Mouse (Mus musculus): ENCODE measurements around the gene N4bp1. TPM values are rescaled to one million over a fixed set of nuclear protein-coding genes. Genes with fewer than 3 reads are reported as not detected.

Gene N4bp1
- polyA plus RNA-seq, 1 experiment: 7.6 TPM

DNA sequence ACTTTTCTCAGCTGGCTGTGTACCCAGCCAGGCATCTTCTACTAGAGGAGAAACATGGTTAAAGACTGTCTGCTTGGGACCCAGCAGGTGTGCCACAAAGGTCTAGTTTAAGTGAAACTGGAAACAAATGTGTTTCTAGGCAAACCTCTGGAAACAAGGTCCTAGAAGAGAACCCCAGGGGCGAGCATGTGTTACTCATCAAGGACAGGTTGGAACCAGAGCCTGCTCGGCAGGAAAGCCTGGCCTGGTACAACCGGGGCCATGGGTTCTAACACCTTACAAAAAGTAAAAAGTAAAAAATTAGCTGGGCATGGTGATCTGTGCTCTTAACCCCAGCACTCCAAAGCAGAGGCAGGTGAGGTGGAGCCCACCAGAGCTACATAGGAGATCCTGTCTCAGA, 38.0 kb downstream of the N4bp1 start:
- no peaks in the 10 kb centered on the region for H3K27me3 ChIP-seq (ENCODE audit: control insufficient read depth, insufficient read depth, insufficient read length)
- no peak for TF ChIP-seq E2F4 (IDR thresholded peaks at IDR 0.05; ENCODE audit: insufficient read depth)
- no peak for TF ChIP-seq TCF3 (IDR thresholded peaks at IDR 0.05; ENCODE audit: insufficient read length, low read depth)
- TF ChIP-seq TCF12 (IDR thresholded peaks at IDR 0.05; ENCODE audit: insufficient read depth, poor library complexity, severe bottlenecking): no peak
- no peak for TF ChIP-seq POLR2A (IDR thresholded peaks at IDR 0.05; ENCODE audit: insufficient read length, low read depth)
- no peak for TF ChIP-seq CEBPB (IDR thresholded peaks at IDR 0.05; ENCODE audit: insufficient read depth, poor library complexity, severe bottlenecking)
- TF ChIP-seq USF1 (IDR thresholded peaks at IDR 0.05; ENCODE audit: low read depth): no peak
- no peak for TF ChIP-seq MYOG (IDR thresholded peaks at IDR 0.05; ENCODE audit: control insufficient read depth in 1 of 3, insufficient read depth in 1 of 3, insufficient read length in 2 of 3, low read depth in 2 of 3)
- no peak for TF ChIP-seq REST (IDR thresholded peaks at IDR 0.05; ENCODE audit: insufficient read depth, insufficient read length)
- TF ChIP-seq MAX (IDR thresholded peaks at IDR 0.05; ENCODE audit: low read depth): no peak
- no peak for TF ChIP-seq POLR2AphosphoS2 (IDR thresholded peaks at IDR 0.05; ENCODE audit: insufficient read length, low read depth)
- H3K4me3 ChIP-seq: no peak overlapping the region
- H3K79me2 ChIP-seq (ENCODE audit: control insufficient read depth, insufficient read depth): no peaks in the 10 kb centered on the region
- no peak overlapping the region for H3ac ChIP-seq (ENCODE audit: control insufficient read depth, insufficient read length)
- peaks cover 12% of the 10 kb centered on the region for H3K36me3 ChIP-seq (ENCODE audit: control insufficient read depth, insufficient read depth)
- no peak overlapping the region for H3K4me2 ChIP-seq (ENCODE audit: low read depth)

DNA sequence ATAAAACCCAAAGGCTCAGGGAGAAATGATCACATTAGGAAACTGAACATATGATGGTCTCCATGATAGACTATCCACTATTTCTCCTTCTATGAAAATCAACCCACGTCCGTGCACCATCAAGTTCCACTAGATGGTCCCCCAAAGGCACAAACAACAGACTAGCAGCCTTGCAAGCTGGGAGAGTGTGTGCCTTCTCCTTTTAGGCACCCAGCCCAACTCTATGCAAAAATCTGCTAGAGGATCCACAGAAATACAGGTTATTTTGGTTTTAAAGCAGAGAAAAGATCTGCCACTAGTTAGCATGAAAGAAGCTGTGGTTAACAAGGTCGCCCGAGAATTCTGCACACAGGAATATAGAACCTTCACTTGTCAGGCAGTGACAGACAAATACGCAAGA, 39.2 kb downstream of the N4bp1 start:
- Histone ChIP-seq H3K4me2 (ENCODE audit: low read depth) (no peak overlapping the region), H3K27me3 (ENCODE audit: control insufficient read depth, insufficient read depth, insufficient read length) (no peaks in the 10 kb centered on the region), H3K36me3 (ENCODE audit: control insufficient read depth, insufficient read depth) (peaks cover 6% of the 10 kb centered on the region), H3K4me3 (no peak overlapping the region), H3K79me2 (ENCODE audit: control insufficient read depth, insufficient read depth) (no peaks in the 10 kb centered on the region), H3ac (ENCODE audit: control insufficient read depth, insufficient read length) (no peak overlapping the region)
- TF ChIP-seq REST (IDR thresholded peaks at IDR 0.05; ENCODE audit: insufficient read depth, insufficient read length) (no peak), TCF12 (IDR thresholded peaks at IDR 0.05; ENCODE audit: insufficient read depth, poor library complexity, severe bottlenecking) (no peak), SRF (IDR thresholded peaks at IDR 0.05; ENCODE audit: control insufficient read depth, insufficient read length, low read depth) (no peak), USF1 (IDR thresholded peaks at IDR 0.05; ENCODE audit: low read depth) (no peak), E2F4 (IDR thresholded peaks at IDR 0.05; ENCODE audit: insufficient read depth) (no peak), CEBPB (IDR thresholded peaks at IDR 0.05; ENCODE audit: insufficient read depth, poor library complexity, severe bottlenecking) (no peak), POLR2AphosphoS2 (IDR thresholded peaks at IDR 0.05; ENCODE audit: insufficient read length, low read depth) (no peak), TCF3 (IDR thresholded peaks at IDR 0.05; ENCODE audit: insufficient read length, low read depth) (no peak), MYOG (IDR thresholded peaks at IDR 0.05; ENCODE audit: control insufficient read depth in 1 of 3, insufficient read depth in 1 of 3, insufficient read length in 2 of 3, low read depth in 2 of 3) (no peak), MAX (IDR thresholded peaks at IDR 0.05; ENCODE audit: low read depth) (no peak), POLR2A (IDR thresholded peaks at IDR 0.05; ENCODE audit: insufficient read length, low read depth) (no peak), MYOD1 (IDR thresholded peaks at IDR 0.05; ENCODE audit: control insufficient read depth in 1 of 3, insufficient read length in 2 of 3, low read depth in 2 of 3) (no peak)

DNA sequence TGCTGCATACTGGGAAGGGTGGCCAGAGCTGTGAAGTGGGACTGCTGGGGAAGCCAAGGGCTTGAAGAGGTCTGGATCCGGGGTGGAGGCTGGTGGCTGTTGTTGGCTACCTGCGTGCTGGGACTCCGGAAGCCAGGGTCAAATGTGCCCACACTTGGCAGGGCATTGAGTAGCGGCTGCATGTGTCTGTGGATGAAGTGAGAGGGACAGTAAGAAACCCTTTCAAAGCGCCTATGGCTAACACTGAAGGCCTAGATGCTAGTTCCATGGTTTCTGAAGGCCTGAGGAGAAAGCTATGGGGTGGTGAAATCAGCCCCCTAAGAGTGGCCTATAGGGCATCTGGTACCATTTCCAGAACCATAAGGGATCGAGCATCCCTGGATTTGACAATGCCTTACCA, 40.2 kb downstream of the N4bp1 start:
- H3K27me3 ChIP-seq (ENCODE audit: control insufficient read depth, insufficient read depth, insufficient read length): no peaks in the 10 kb centered on the region
- H3K4me3 ChIP-seq: no peak overlapping the region
- H3ac ChIP-seq (ENCODE audit: control insufficient read depth, insufficient read length): no peak overlapping the region
- TF ChIP-seq MYOG (IDR thresholded peaks at IDR 0.05; ENCODE audit: control insufficient read depth in 1 of 3, insufficient read depth in 1 of 3, insufficient read length in 2 of 3, low read depth in 2 of 3) (no peak), CEBPB (IDR thresholded peaks at IDR 0.05; ENCODE audit: insufficient read depth, poor library complexity, severe bottlenecking) (no peak), TCF12 (IDR thresholded peaks at IDR 0.05; ENCODE audit: insufficient read depth, poor library complexity, severe bottlenecking) (no peak), TCF3 (IDR thresholded peaks at IDR 0.05; ENCODE audit: insufficient read length, low read depth) (no peak)
- no peaks in the 10 kb centered on the region for H3K79me2 ChIP-seq (ENCODE audit: control insufficient read depth, insufficient read depth)
- no peak overlapping the region for H3K4me2 ChIP-seq (ENCODE audit: low read depth)
- peaks cover 6% of the 10 kb centered on the region for H3K36me3 ChIP-seq (ENCODE audit: control insufficient read depth, insufficient read depth)

DNA sequence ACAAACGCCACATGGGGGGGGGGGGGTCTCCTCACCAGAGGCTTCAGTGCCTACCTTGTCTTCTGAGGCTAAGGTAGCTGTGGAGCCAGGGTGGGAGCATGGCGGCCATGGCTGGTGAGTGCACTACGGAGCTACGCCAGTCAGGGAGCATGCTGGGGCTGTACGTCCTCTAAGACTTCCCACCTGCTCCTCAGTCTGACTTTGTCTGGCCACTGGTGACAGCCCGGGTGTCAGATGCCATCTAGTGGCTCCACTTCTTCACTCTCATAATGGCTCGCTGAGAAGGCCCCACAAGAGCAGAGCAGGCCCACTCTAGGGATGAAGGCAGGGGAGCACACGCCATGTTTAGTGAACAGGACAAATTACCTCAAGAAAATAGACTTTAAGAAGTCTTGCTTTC, 41.2 kb downstream of the N4bp1 start:
- peak in 1 of 3 experiments; percentile 48 for TF ChIP-seq MYOG (IDR thresholded peaks at IDR 0.05; ENCODE audit: control insufficient read depth in 1 of 3, insufficient read depth in 1 of 3, insufficient read length in 2 of 3, low read depth in 2 of 3)
- no peak for TF ChIP-seq CEBPB (IDR thresholded peaks at IDR 0.05; ENCODE audit: insufficient read depth, poor library complexity, severe bottlenecking)
- no peak for TF ChIP-seq E2F4 (IDR thresholded peaks at IDR 0.05; ENCODE audit: insufficient read depth)
- TF ChIP-seq TCF12 (IDR thresholded peaks at IDR 0.05; ENCODE audit: insufficient read depth, poor library complexity, severe bottlenecking): no peak
- no peak for TF ChIP-seq POLR2A (IDR thresholded peaks at IDR 0.05; ENCODE audit: insufficient read length, low read depth)
- peak; percentile 26 for TF ChIP-seq POLR2AphosphoS2 (IDR thresholded peaks at IDR 0.05; ENCODE audit: insufficient read length, low read depth)
- TF ChIP-seq REST (IDR thresholded peaks at IDR 0.05; ENCODE audit: insufficient read depth, insufficient read length): no peak
- peak in 2 of 3 experiments; percentile 5 to 55 for TF ChIP-seq MYOD1 (IDR thresholded peaks at IDR 0.05; ENCODE audit: control insufficient read depth in 1 of 3, insufficient read length in 2 of 3, low read depth in 2 of 3)
- H3K4me2 ChIP-seq (ENCODE audit: low read depth): no peak overlapping the region

DNA sequence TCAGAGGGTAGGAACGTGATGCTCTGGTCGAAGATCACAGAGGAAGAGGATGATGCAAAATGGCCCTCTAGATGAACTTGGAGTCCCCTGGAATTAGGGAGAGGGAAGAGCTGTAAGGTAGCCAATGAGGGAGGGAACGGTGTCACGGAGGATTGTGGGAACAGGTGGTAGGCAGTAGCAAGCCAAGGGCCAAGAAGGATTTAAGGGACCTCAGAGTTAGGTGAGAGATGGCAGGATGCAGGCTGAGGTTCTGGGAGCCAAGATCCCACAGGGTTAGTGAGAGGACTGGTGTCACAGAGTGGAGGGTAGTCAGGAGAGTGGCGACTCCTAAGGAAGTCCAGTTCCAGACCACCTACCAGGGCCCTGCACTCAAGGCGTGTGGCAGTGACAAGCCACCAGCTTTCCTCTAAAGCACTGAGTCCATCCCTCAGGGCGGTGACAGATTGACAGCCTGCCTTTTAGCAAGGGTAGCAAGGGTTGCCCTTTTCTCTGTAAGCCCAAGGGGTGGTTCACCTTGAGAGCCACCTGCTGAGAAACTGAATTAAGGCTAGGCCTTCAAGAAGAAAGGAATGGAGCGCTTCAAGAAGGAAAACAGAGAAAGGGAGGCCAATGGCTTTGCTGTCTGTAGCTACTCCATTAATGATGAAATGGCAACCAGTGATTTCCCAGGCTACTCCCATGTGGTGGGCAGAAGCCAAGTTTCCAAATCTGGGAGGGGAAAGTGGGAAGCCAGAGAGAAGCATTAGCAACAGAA, 43.3 kb downstream of the N4bp1 start:
- TF ChIP-seq POLR2A (IDR thresholded peaks at IDR 0.05; ENCODE audit: insufficient read length, low read depth) (no peak), POLR2AphosphoS2 (IDR thresholded peaks at IDR 0.05; ENCODE audit: insufficient read length, low read depth) (no peak), TCF3 (IDR thresholded peaks at IDR 0.05; ENCODE audit: insufficient read length, low read depth) (no peak), MYOD1 (IDR thresholded peaks at IDR 0.05; ENCODE audit: control insufficient read depth in 1 of 3, insufficient read length in 2 of 3, low read depth in 2 of 3) (no peak), TCF12 (IDR thresholded peaks at IDR 0.05; ENCODE audit: insufficient read depth, poor library complexity, severe bottlenecking) (no peak), REST (IDR thresholded peaks at IDR 0.05; ENCODE audit: insufficient read depth, insufficient read length) (no peak), MAX (IDR thresholded peaks at IDR 0.05; ENCODE audit: low read depth) (no peak), CEBPB (IDR thresholded peaks at IDR 0.05; ENCODE audit: insufficient read depth, poor library complexity, severe bottlenecking) (no peak), USF1 (IDR thresholded peaks at IDR 0.05; ENCODE audit: low read depth) (no peak), E2F4 (IDR thresholded peaks at IDR 0.05; ENCODE audit: insufficient read depth) (no peak), SRF (IDR thresholded peaks at IDR 0.05; ENCODE audit: control insufficient read depth, insufficient read length, low read depth) (no peak), MYOG (IDR thresholded peaks at IDR 0.05; ENCODE audit: control insufficient read depth in 1 of 3, insufficient read depth in 1 of 3, insufficient read length in 2 of 3, low read depth in 2 of 3) (no peak)
- Histone ChIP-seq H3K27me3 (ENCODE audit: control insufficient read depth, insufficient read depth, insufficient read length) (no peaks in the 10 kb centered on the region), H3K4me2 (ENCODE audit: low read depth) (no peak overlapping the region), H3K79me2 (ENCODE audit: control insufficient read depth, insufficient read depth) (no peaks in the 10 kb centered on the region), H3ac (ENCODE audit: control insufficient read depth, insufficient read length) (no peak overlapping the region), H3K36me3 (ENCODE audit: control insufficient read depth, insufficient read depth) (peaks cover 6% of the 10 kb centered on the region), H3K4me3 (no peak overlapping the region)

More for the DNA sequence above, 41.2 kb downstream of the N4bp1 start:
- Histone ChIP-seq H3K27me3 (ENCODE audit: control insufficient read depth, insufficient read depth, insufficient read length) (no peaks in the 10 kb centered on the region), H3K4me3 (no peak overlapping the region), H3K36me3 (ENCODE audit: control insufficient read depth, insufficient read depth) (peaks cover 6% of the 10 kb centered on the region), H3ac (ENCODE audit: control insufficient read depth, insufficient read length) (no peak overlapping the region), H3K79me2 (ENCODE audit: control insufficient read depth, insufficient read depth) (no peaks in the 10 kb centered on the region)

Measured in myocyte (in vitro differentiated cells).